Mouse (Mus musculus): ENCODE data around the gene Zdhhc15.

DNA sequence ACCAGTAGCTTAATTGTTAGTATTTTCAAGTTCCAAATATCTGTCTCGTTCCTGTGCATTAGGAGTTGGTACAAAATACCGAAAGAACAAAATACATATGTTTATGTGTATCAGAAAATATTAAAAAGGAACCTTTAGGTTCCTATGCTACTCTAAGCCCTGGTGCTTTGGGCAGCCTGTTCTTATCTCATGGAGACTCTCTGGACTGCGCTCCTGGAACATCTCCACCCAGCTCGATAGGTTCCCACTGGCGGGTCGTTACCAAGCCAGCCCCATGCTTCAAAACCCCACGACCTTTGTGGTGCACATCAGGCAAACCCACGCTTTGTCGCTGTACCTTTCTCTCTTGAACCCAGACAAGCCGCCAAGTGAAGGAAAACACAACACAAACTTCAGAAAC lies 58.3 kb downstream of the Zdhhc15 start:
- TF ChIP-seq EP300 (optimal IDR thresholded peaks at IDR 0.05), result no peak
- no peak for TF ChIP-seq CTCF (IDR thresholded peaks at IDR 0.05; ENCODE audit: low read depth)

All from stomach, postnatal 0 days (tissue).